Mouse (Mus musculus) stomach, postnatal 0 days (tissue): ENCODE measurements around the gene Cyp4a30b. TPM values are rescaled to one million over a fixed set of nuclear protein-coding genes. Genes with fewer than 3 reads are reported as not detected.
"Not testable (repeated sequence)": the region's sequence is repeated elsewhere in the genome, so short reads cannot be mapped to it uniquely, and the experiment has no call there.

Experiments
- ATAC-seq: fragments of 200-750 bp; cut with Nextera tagmentation; 2 replicates; pipeline ENCODE4 v1.8.0; 2017; ENCODE audit not compliant: low FRiP score, low TSS enrichment
- DNase-seq: peaks from one replicate; pipeline ENCODE4 v3.0.0-alpha.2; 2016; ENCODE audit warnings: low spot score
- H3K27ac ChIP-seq: fragments of 300-500 bp; sonication (generic); replicated peaks from 2 replicates; pipeline ENCODE4 v1.5.1; 2014; ENCODE audit warnings: mild to moderate bottlenecking, control low read depth
- H3K27me3 ChIP-seq: fragments of 300-500 bp; sonication (generic); 2 replicates; pipeline ENCODE4 v1.6.1; 2014; ENCODE audit warnings: low read length; ENCODE audit not compliant: control insufficient read depth, insufficient read depth
- H3K36me3 ChIP-seq: fragments of 300-500 bp; sonication (generic); 2 replicates; pipeline ENCODE4 v1.6.1; 2014; ENCODE audit warnings: low read length, mixed read lengths; ENCODE audit not compliant: control insufficient read depth, insufficient read depth
- H3K4me1 ChIP-seq: fragments of 300-500 bp; sonication (generic); replicated peaks from 2 replicates; pipeline ENCODE4 v1.6.1; 2014; ENCODE audit warnings: antibody characterized with exemption; ENCODE audit not compliant: control insufficient read depth, insufficient read depth
- H3K4me2 ChIP-seq: fragments of 300-500 bp; sonication (generic); replicated peaks from 2 replicates; pipeline ENCODE4 v1.6.1; 2014; ENCODE audit warnings: low read depth, mild to moderate bottlenecking, control low read depth, moderate library complexity
- H3K4me3 ChIP-seq: fragments of 300-500 bp; sonication (generic); 2 replicates; pipeline ENCODE4 v1.5.1; 2014; ENCODE audit warnings: low read depth, low read length, control low read depth
- H3K9ac ChIP-seq: fragments of 300-500 bp; sonication (generic); 2 replicates; pipeline ENCODE4 v1.6.1; 2014; ENCODE audit warnings: mild to moderate bottlenecking, low read length, control low read depth, mixed read lengths
- H3K9me3 ChIP-seq: fragments of 300-500 bp; sonication (generic); 2 replicates; pipeline ENCODE4 v1.6.1; 2016; ENCODE audit warnings: low read length; ENCODE audit not compliant: control insufficient read depth
- CTCF ChIP-seq: IDR thresholded peaks from 2 replicates; pipeline ENCODE4 v1.5.1; 2016; ENCODE audit warnings: antibody characterized with exemption, low read depth, mild to moderate bottlenecking, moderate library complexity
- EP300 ChIP-seq: optimal IDR thresholded peaks from 2 replicates; pipeline ENCODE3; 2016; ENCODE audit warnings: antibody characterized with exemption
- WGBS: fragments of 180-500 bp; shearing (Covaris S2); extraction: QIAGEN DNeasy Blood & Tissue Kit; methylation state at CpG from one replicate; pipeline ENCODE4 v1.1.7; 2014; 5-methylcytosine and 5-hydroxymethylcytosine counted together
- polyA plus RNA-seq: library from polyadenylated mRNA; unstranded; fragments of >200 nt; fragmentation: Nextera tagmentation; extraction: Ambion mirVana; gene quantifications from 2 replicates; pipeline ENCODE4 v1.2.1, GENCODE M21; 2015

The Cyp4a30b gene
- polyA plus RNA-seq: not detected in 2 replicates

DNA sequence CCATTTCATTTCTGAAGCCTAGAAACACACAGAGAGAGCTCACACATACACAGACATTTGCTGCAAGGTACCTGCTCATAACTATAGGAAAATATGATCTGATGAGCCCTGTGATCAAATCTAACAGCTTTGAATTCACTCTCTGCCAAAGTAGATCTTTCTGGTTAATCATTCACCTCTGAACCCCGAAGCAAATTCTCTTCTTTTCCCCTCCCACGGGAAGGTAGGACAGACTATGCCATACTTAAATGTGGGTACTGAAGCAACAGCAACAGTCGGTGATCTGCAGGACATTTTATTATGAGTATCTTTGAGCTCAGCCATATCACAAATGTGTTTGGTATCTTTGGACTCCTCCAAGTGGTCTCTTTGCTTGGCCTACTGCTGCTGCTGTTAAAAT is at the start of gene Cyp4a30b:
TSS of gene Cyp4a30b (plus strand) at position 301 of the 400 bp plus-strand sequence.
- Histone ChIP-seq H3K9me3 (no peaks in the 10 kb centered on the region), H3K4me3 (no peak within 1 kb of the TSS), H3K4me2 (no peak within 1 kb of the TSS), H3K27ac (no peak within 1 kb of the TSS), H3K4me1 (no peaks in the 10 kb centered on the region), H3K27me3 (no peaks in the 10 kb centered on the region), H3K36me3 (no peaks in the 10 kb centered on the region), H3K9ac (no peak within 1 kb of the TSS)
- WGBS: 58% methylated on average over 3 of the region's 3 CpGs
- no peak for ATAC-seq
- no peak for DNase-seq
- TF ChIP-seq CTCF (no peak), EP300 (no peak)

- H3K9ac ChIP-seq, DNase-seq, ATAC-seq, H3K36me3 ChIP-seq, H3K4me1 ChIP-seq, H3K27ac ChIP-seq, H3K4me3 ChIP-seq, H3K9me3 ChIP-seq, H3K4me2 ChIP-seq, H3K27me3 ChIP-seq: not testable (repeated sequence)
Observed at GRCm38 (mm10) chr4:115411324-115411723, 41.1 kb upstream of the Cyp4a30b start, which contains the start of gene Cyp4a12b. Cyp4a12b (plus strand) TSS chr4:115411624.

DNA sequence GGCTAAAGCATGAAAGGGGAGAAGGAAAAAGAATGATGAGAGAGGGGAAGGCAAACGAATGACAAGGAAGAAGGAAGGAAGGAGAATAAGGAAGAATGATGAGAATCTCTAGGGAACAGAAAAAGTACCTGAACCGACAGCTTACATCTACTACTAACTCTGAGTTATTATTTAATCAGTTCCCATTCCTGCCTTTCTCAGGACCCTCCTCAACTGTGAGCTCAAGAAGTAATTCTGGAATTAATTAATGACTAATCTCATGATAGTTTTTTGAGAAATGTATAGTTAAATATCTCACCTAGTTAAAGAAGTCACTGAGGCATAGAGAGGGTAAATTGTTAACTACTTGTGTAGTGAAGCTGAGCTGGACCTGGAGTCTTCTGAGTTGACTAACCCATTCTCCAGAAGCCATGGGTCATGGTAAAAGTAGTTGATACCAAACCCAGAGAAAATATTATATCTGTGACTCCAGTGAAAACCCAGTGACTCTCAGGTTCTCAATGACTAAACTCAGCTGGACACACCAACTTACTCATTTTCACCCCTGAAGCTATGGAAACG is 1.7 kb upstream of the Cyp4a30b start:
- H3K36me3 ChIP-seq: no peaks in the 10 kb centered on the region
- 56% methylated on average over 3 of the region's 3 CpGs for WGBS

GRCm38 (mm10) chr4:115473585-115473984 is 21.2 kb downstream of the Cyp4a30b start:
- not testable (repeated sequence) for DNase-seq, ATAC-seq
- 57% methylated on average over 3 of the region's 3 CpGs for WGBS

More for the DNA sequence above, 1.7 kb upstream of the Cyp4a30b start:
- H3K4me1 ChIP-seq: no peaks in the 10 kb centered on the region
- H3K27me3 ChIP-seq: no peaks in the 10 kb centered on the region
- no peak overlapping the region for H3K9ac ChIP-seq
- no peak for DNase-seq
- ATAC-seq: no peak
- no peak overlapping the region for H3K4me3 ChIP-seq
- H3K27ac ChIP-seq: no peak overlapping the region
- H3K4me2 ChIP-seq: no peak overlapping the region
- H3K9me3 ChIP-seq: no peaks in the 10 kb centered on the region
- TF ChIP-seq EP300 (no peak), CTCF (no peak)

GRCm38 (mm10) chr4:115476051-115476450 is 23.6 kb downstream of the Cyp4a30b start:
- H3K4me3 ChIP-seq, H3K36me3 ChIP-seq, H3K9me3 ChIP-seq, H3K27ac ChIP-seq, H3K27me3 ChIP-seq, ATAC-seq, H3K4me2 ChIP-seq, H3K9ac ChIP-seq, H3K4me1 ChIP-seq: not testable (repeated sequence)
- peak; percentile 62 for TF ChIP-seq CTCF
- peak; percentile 14 for DNase-seq

More at GRCm38 (mm10) chr4:115473585-115473984, 21.2 kb downstream of the Cyp4a30b start:
- not testable (repeated sequence) for H3K27ac ChIP-seq, H3K36me3 ChIP-seq, H3K9me3 ChIP-seq, H3K4me3 ChIP-seq, H3K4me1 ChIP-seq, H3K9ac ChIP-seq, H3K4me2 ChIP-seq, H3K27me3 ChIP-seq

- ATAC-seq (no peak), DNase-seq (no peak)
- TF ChIP-seq EP300 (no peak), CTCF (no peak)
- Histone ChIP-seq H3K27ac (no peak overlapping the region), H3K36me3 (no peaks in the 10 kb centered on the region), H3K9ac (no peak overlapping the region), H3K4me2 (no peak overlapping the region), H3K4me1 (no peaks in the 10 kb centered on the region), H3K4me3 (no peak overlapping the region), H3K9me3 (no peaks in the 10 kb centered on the region), H3K27me3 (no peaks in the 10 kb centered on the region)
- WGBS: 53% methylated on average over 6 of the region's 6 CpGs
Observed at GRCm38 (mm10) chr4:115481006-115481652, 28.7 kb downstream of the Cyp4a30b start.
